Mouse (Mus musculus) adrenal gland, postnatal 14 days (tissue): ENCODE measurements around the gene Clk4. TPM values are rescaled to one million over a fixed set of nuclear protein-coding genes. Genes with fewer than 3 reads are reported as not detected.
A peak's percentile ranks its signal among the peaks of the same experiment; 100 is the strongest.

Experiments
- DNase-seq: peaks from one replicate; pipeline ENCODE4 v3.0.0; 2021; ENCODE audit warnings: mixed read lengths
- total RNA-seq: library from RNA; stranded (reverse); gene quantifications from 2 replicates; pipeline ENCODE4 v1.2.3, GENCODE M21; 2021

The Clk4 gene
- total RNA-seq, 1 experiment from 2014 or later, result 78.3 TPM

- DNase-seq, result no peak
Measured at GRCm38 (mm10) chr11:51308306-51308705, 46.8 kb downstream of the Clk4 start.

- DNase-seq, result no peak
Measured at GRCm38 (mm10) chr11:51311846-51312245, 50.3 kb downstream of the Clk4 start.

- no peak for DNase-seq
Measured at GRCm38 (mm10) chr11:51315991-51316810, 54.7 kb downstream of the Clk4 start.

- DNase-seq, result no peak
Measured at GRCm38 (mm10) chr11:51320609-51321008, 59.1 kb downstream of the Clk4 start.

- peak; percentile 22 for DNase-seq
Measured at GRCm38 (mm10) chr11:51326908-51327307, 65.4 kb downstream of the Clk4 start.

- DNase-seq, result peak; percentile 57
Measured at GRCm38 (mm10) chr11:51328387-51328942, 66.9 kb downstream of the Clk4 start.

GRCm38 (mm10) chr11:51329837-51330714, 68.5 kb downstream of the Clk4 start:
- peak; percentile 19 for DNase-seq

Other genes starting within 250 kb of the Clk4 start
- 0.38 and 0.48 TPM in 2 replicates for gene Olfr54, start 247.5 kb upstream of the Clk4 start, total RNA-seq
- gene Olfr1375, start 213.6 kb upstream of the Clk4 start, total RNA-seq, result not detected in 2 replicates
- 6.2 and 8.6 TPM in 2 replicates for gene Zfp354a, start 202.5 kb upstream of the Clk4 start, total RNA-seq
- gene Gm12569, start 41.3 kb upstream of the Clk4 start, total RNA-seq, result not detected in 2 replicates
- gene BC049762, start 1.3 kb downstream of the Clk4 start, total RNA-seq, result 0.64 and 0.93 TPM in 2 replicates
- gene Col23a1, start 28.2 kb downstream of the Clk4 start, total RNA-seq, result 7.2 and 7.5 TPM in 2 replicates